Comparison of ENCODE assay signal across 9 mouse cellular contexts in the genomic region with DNA sequence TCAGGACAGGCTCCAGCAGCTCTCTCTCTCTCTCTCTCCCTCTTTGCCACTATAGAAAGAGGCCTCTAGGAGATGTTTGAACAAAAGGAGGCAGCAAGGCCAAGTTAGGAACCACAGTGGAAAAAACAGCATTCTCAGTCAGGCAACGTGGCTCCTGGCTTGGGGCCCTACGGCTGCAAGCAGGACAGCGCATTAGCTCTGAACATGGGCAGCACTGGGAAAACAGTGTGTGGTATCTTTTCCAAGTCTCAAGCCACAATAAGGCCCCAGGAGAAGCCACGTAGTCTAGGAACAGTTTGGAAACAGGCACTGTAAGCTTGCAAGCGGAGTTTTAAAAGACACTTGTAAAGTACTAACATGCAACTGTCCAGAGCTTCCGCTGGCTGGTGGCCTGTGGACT. TPM values are rescaled to one million over a fixed set of nuclear protein-coding genes. Genes with fewer than 3 reads are reported as not detected.
DNase-seq lines count a peak whose midpoint lies in the region; ATAC-seq and TF ChIP-seq lines count a peak whose summit lies in the region.
"Had no signal": no experiment of that assay in that cellular context is flagged by ENCODE, and none has a peak within 500 bp of the region (broad histone marks: within the 10 kb centered on the region; RNA-seq: fewer than 3 reads in every experiment).

No protein-coding gene starts in this region.

- no peak for TF ChIP-seq EP300 in lung, postnatal 0 days (IDR thresholded peaks at IDR 0.05)

- H3K36me3 ChIP-seq in heart, embryonic 12.5 days, result no peaks in the 10 kb centered on the region
- H3K36me3 ChIP-seq in heart, embryonic 13.5 days, result no peaks in the 10 kb centered on the region
- 0 out of 2 replicates have a peak, but pooled peaks cover 6% of the 10 kb centered on the region for H3K36me3 ChIP-seq in lung, postnatal 0 days (ENCODE audit: insufficient read depth, low read length)

- 73% methylated on average over 6 of the region's 6 CpGs for WGBS in heart, embryonic 12.5 days
- 73% methylated on average over 6 of the region's 6 CpGs for WGBS in heart, embryonic 13.5 days
- WGBS in lung, postnatal 0 days, result 40% methylated on average over 6 of the region's 6 CpGs

- H3K27ac ChIP-seq in heart, embryonic 12.5 days (ENCODE audit: poor library complexity, severe bottlenecking), result no peak overlapping the region
- H3K27ac ChIP-seq in brown adipose tissue, adult 24 weeks (replicated peaks; ENCODE audit: low read depth, low read length), result peak overlapping the region; percentile 24; the same call in 1 of the 2 replicates
- no peak overlapping the region; the same call in 1 of the 2 replicates for H3K27ac ChIP-seq in heart, embryonic 13.5 days (replicated peaks)
- H3K27ac ChIP-seq in lung, postnatal 0 days (ENCODE audit: low read length), result no peak overlapping the region; the same call in 1 of the 2 replicates

- DNase-seq in heart, adult 18-20 months, result peak; percentile 55 to 62
- peak; percentile 26 for DNase-seq in lung, postnatal 0 days (ENCODE audit: low spot score)
- no peak for DNase-seq in thymus, adult 18-20 months
- no peak for DNase-seq in urinary bladder, postnatal 4 days (ENCODE audit: low spot score in 2 of 2)
- DNase-seq in adrenal gland, adult 8-10 months, result no peak

- H3K4me3 ChIP-seq in heart, embryonic 12.5 days, result no peak overlapping the region
- H3K4me3 ChIP-seq in brown adipose tissue, adult 24 weeks (ENCODE audit: insufficient read depth, low read depth, low read length), result peak overlapping the region; percentile 95
- H3K4me3 ChIP-seq in heart, embryonic 13.5 days, result peak overlapping the region; percentile 80
- H3K4me3 ChIP-seq in lung, postnatal 0 days (ENCODE audit: low read depth, low read length), result peak overlapping the region; percentile 92
- H3K4me3 ChIP-seq: megakaryocyte, embryonic 14.5 days had no signal

- no peak overlapping the region for H3K4me2 ChIP-seq in heart, embryonic 12.5 days
- H3K4me2 ChIP-seq in heart, embryonic 13.5 days, result peak overlapping the region; percentile 96
- peak overlapping the region; percentile 87 for H3K4me2 ChIP-seq in lung, postnatal 0 days (replicated peaks; ENCODE audit: low read depth, low read length)

- H3K27me3 ChIP-seq in heart, embryonic 12.5 days (replicated peaks), result peaks cover 20% of the 10 kb centered on the region
- peaks cover 24% of the 10 kb centered on the region; the same call in 1 of the 2 replicates for H3K27me3 ChIP-seq in heart, embryonic 13.5 days (replicated peaks)
- no peaks in the 10 kb centered on the region for H3K27me3 ChIP-seq in lung, postnatal 0 days (replicated peaks; ENCODE audit: insufficient read depth, low read length)

- TF ChIP-seq CTCF in lung, postnatal 0 days (IDR thresholded peaks at IDR 0.05), result no peak

- no peaks in the 10 kb centered on the region for H3K9me3 ChIP-seq in heart, embryonic 12.5 days (replicated peaks)
- no peaks in the 10 kb centered on the region for H3K9me3 ChIP-seq in heart, embryonic 13.5 days
- no peaks in the 10 kb centered on the region for H3K9me3 ChIP-seq in lung, postnatal 0 days (ENCODE audit: low read length)
- H3K9me3 ChIP-seq: megakaryocyte, embryonic 14.5 days had no signal

- no peak overlapping the region for H3K9ac ChIP-seq in heart, embryonic 12.5 days
- H3K9ac ChIP-seq in heart, embryonic 13.5 days, result 0 out of 2 replicates have a peak overlapping the region, but pooled peaks have one; percentile 41
- H3K9ac ChIP-seq in lung, postnatal 0 days (replicated peaks; ENCODE audit: low read depth), result 0 out of 2 replicates have a peak overlapping the region, but pooled peaks have one; percentile 19

- no peak for ATAC-seq in heart, embryonic 12.5 days (ENCODE audit: insufficient number of reproducible peaks, low FRiP score)
- no peak for ATAC-seq in heart, embryonic 13.5 days (ENCODE audit: extremely low read depth, insufficient number of reproducible peaks, low FRiP score, low TSS enrichment)
- no peak for ATAC-seq in lung, postnatal 0 days

- peaks cover 54% of the 10 kb centered on the region for H3K4me1 ChIP-seq in heart, embryonic 12.5 days (replicated peaks)
- peaks cover 37% of the 10 kb centered on the region for H3K4me1 ChIP-seq in brown adipose tissue, adult 24 weeks (ENCODE audit: control insufficient read depth, insufficient read depth, insufficient read length, low read length)
- peaks cover 48% of the 10 kb centered on the region for H3K4me1 ChIP-seq in heart, embryonic 13.5 days
- H3K4me1 ChIP-seq in lung, postnatal 0 days (ENCODE audit: insufficient read depth, low read depth, low read length), result peaks cover 29% of the 10 kb centered on the region

RNA-seq across cellular contexts. Expression of a gene that starts 2.3 kb away (rescaled TPM):
- 10 to 100 TPM in 1 of 2 experiments, 1 to 10 TPM in 1; 9.7 to 12.1 TPM for total RNA-seq in heart, adult 18-20 months (2021)
- 10.0 and 11.3 TPM in 2 replicates for polyA plus RNA-seq in heart, embryonic 12.5 days (2016; fragmentation: Nextera tagmentation; extraction: Ambion mirVana)
- polyA plus RNA-seq in brown adipose tissue, adult 24 weeks (2012; ENCODE audit: insufficient read depth, insufficient read length, missing spikeins), result 16.9 and 22.9 TPM in 2 replicates
- polyA plus RNA-seq in heart, embryonic 13.5 days (2015; fragmentation: Nextera tagmentation; extraction: Ambion mirVana), result 11.2 and 11.3 TPM in 2 replicates
- 69.6 and 73.7 TPM in 2 replicates for polyA plus RNA-seq in lung, postnatal 0 days (2015; fragmentation: Nextera tagmentation; extraction: Ambion mirVana)
- 10 to 100 TPM; 15.8 to 21.4 (median 20.1) TPM for total RNA-seq in adrenal gland, adult 8-10 months (2022)

RNA-seq across cellular contexts. Expression of a gene that starts 43.5 kb away (rescaled TPM):
- 1 to 10 TPM; 5.8 to 7.8 TPM for total RNA-seq in heart, adult 18-20 months (2021)
- polyA plus RNA-seq in heart, embryonic 12.5 days (2016; fragmentation: Nextera tagmentation; extraction: Ambion mirVana), result 1.2 and 1.5 TPM in 2 replicates
- 2.9 and 8.1 TPM in 2 replicates for polyA plus RNA-seq in brown adipose tissue, adult 24 weeks (2012; ENCODE audit: insufficient read depth, insufficient read length, missing spikeins)
- polyA plus RNA-seq in heart, embryonic 13.5 days (2015; fragmentation: Nextera tagmentation; extraction: Ambion mirVana), result 1.2 and 2.0 TPM in 2 replicates
- polyA plus RNA-seq in lung, postnatal 0 days (2015; fragmentation: Nextera tagmentation; extraction: Ambion mirVana), result 11.5 and 13.3 TPM in 2 replicates
- 10 to 100 TPM; 13.1 to 26.6 (median 17.2) TPM for total RNA-seq in adrenal gland, adult 8-10 months (2022)

RNA-seq across cellular contexts. Expression of a gene that starts 56.2 kb away (rescaled TPM):
- total RNA-seq in heart, adult 18-20 months (2021), result 1 to 10 TPM; 5.0 to 6.4 TPM
- polyA plus RNA-seq in heart, embryonic 12.5 days (2016; fragmentation: Nextera tagmentation; extraction: Ambion mirVana), result 5.3 and 6.4 TPM in 2 replicates
- polyA plus RNA-seq in brown adipose tissue, adult 24 weeks (2012; ENCODE audit: insufficient read depth, insufficient read length, missing spikeins), result 5.0 and 6.6 TPM in 2 replicates
- 3.0 and 3.5 TPM in 2 replicates for polyA plus RNA-seq in heart, embryonic 13.5 days (2015; fragmentation: Nextera tagmentation; extraction: Ambion mirVana)
- 9.8 and 9.9 TPM in 2 replicates for polyA plus RNA-seq in lung, postnatal 0 days (2015; fragmentation: Nextera tagmentation; extraction: Ambion mirVana)
- total RNA-seq in adrenal gland, adult 8-10 months (2022), result 10 to 100 TPM in 3 of 4 experiments, 1 to 10 TPM in 1; 9.1 to 26.0 (median 18.5) TPM

Comparison
In these comparisons a context has a peak if more than half of its experiments do, and no peak if none do; other contexts are left out.
1. DNase-seq: peak in heart, adult 18-20 months (2 of 2) and lung, postnatal 0 days (single experiment); none in thymus, adult 18-20 months (0 of 2), urinary bladder, postnatal 4 days (0 of 2) and adrenal gland, adult 8-10 months (single experiment).